Mouse (Mus musculus) small intestine, adult 2 months (tissue): ENCODE measurements at regions not wholly inside any gene's neighbourhood (a gene's known extent, or its start where the extent isn't known, plus 50 kb on each side); places are given as distances from the start of the nearest gene placed in this dataset.

Experiments used
- CTCF ChIP-seq: fragments of 200-500 bp; IDR thresholded peaks from 2 replicates; pipeline ENCODE4 v1.5.1; 2012; ENCODE audit warnings: low read depth, mild to moderate bottlenecking, control low read depth, inconsistent platforms, low read length, moderate library complexity, mixed read lengths; ENCODE audit not compliant: insufficient replicate concordance, insufficient read length; ENCODE audit errors: extremely low read depth
- POLR2A ChIP-seq: fragments of 200-500 bp; IDR thresholded peaks from 2 replicates; pipeline ENCODE4 v1.6.1; 2012; ENCODE audit warnings: low read depth, mild to moderate bottlenecking, control low read depth, inconsistent platforms, low read length, moderate library complexity

DNA sequence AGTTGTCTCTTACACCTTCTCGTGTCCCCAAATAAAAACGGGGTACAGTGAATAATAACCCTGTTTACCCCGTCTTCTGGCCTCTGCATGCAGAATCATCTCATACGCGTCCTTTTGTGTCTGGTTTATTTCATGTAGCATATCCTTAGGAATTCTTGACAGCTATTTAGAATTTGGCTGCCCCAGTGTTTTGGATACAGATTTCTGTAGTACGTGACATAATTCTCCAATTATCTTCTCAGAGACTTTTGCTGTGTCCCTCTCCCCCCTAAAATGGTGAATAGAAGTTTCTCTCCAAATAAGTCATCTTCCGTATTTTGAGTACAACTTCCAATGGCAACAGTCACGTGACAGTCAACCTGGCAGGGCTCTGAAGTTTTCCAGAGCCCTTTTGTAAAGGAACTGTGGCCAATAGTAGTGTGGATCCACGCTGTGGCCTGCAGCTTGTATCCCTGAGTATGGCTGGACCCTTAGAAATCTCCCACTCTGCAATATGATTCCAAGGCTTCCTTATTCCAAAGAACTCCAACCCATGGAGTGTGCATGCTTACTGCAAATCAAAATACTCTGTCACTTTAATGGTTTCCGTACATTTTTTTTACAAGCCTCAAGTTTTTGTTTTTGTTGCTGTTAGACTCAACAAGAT lies 160.4 kb upstream of the Auts2 start:
- no peak for TF ChIP-seq POLR2A
- no peak for TF ChIP-seq CTCF
